Mouse (Mus musculus) 3134 (cell line): Measurements from ENCODE around the gene Olfr1162.
"Not testable (repeated sequence)": the region's sequence is repeated elsewhere in the genome, so short reads cannot be mapped to it uniquely, and the experiment has no call there.

Experiments used
- DNase-seq: peaks from one replicate; pipeline ENCODE4 v3.0.0-alpha.2; 2011; ENCODE audit warnings: low spot score; ENCODE audit not compliant: insufficient read length; ENCODE audit errors: extremely low read depth

The Olfr1162 gene

GRCm38 (mm10) chr2:88051029-88051428 lies at the start of gene Olfr1162:
Olfr1162 (minus strand) TSS chr2:88051129.
- DNase-seq = no peak

DNA sequence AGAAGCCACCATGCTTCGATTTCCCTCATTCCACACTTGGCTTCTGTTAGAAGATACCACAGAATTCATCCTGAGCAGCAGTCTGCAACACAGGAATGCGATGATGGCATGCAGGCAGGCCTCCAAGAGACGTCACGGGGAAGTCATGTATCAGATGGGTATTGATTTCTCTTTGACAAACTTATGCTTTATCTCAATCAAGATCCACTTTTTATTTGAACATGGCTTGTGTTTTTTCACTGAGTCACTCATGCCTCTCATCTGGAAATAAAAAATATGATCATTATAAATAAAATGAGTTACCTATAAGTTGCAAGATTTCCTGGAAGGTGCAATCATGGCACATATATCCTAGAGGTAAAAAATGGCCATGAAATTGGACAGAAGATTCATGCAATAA lies 42.9 kb upstream of the Olfr1162 start, which contains the start of gene Olfr1164:
Gene Olfr1164, minus strand, starts transcription at position 101 of the 400 bp plus-strand sequence.
- no peak for DNase-seq

DNA sequence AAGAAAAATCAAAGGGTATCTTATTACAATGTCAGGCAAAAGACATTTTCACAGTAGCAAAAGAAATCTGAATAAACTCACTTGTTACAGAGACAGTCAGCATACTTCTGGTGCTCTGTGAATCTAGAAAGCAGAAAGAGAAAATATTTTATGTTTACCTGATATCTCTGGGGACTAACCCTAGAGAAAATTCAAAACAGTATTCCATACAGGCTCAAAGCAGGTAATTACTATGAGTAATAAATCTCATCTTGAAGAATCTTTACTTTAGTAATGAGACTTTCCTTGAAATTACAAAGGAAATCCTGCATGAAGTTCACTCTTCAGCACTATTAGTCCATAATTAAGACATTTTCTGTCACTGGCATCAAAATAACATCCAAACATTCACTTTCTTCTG lies 20.8 kb upstream of the Olfr1162 start, which contains the start of gene Olfr1163:
Gene Olfr1163, minus strand, starts transcription at position 101 of the 400 bp plus-strand sequence.
- no peak for DNase-seq

DNA sequence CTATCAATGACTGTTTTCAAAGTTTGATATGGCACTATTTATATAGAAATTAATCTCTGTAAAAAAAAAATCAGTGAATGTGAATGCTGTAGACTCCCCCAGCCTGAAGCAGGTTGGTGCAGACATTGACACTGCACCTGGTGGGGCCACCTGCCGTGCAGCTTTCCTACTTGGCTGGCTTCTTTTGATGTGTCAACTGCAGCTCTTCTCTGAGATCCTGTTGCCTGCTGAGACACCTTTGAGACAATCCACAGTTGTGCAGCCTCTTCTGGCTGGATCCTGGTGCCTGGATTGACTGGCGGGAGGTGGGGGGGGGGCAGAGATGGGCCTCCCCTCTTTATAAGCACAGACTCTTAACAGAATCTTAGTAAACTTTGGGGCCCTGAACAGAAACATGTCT lies 12.7 kb upstream of the Olfr1162 start:
- no peak for DNase-seq

DNA sequence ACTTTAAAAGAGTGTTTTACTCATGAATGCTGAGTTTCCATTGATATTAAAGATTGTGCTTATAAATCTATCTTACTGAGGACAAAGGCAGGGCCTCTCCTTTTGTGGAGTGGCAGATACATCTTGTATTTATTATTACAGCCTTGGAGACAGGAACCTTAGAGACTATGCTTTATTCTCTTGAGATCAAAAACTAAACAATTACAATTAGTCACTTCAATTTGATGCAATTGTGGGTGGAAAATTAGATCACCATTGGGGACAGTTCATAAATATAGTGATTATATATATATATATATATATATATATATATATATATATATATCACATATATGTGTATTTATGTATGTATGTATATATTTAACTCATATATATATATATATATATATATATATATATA lies 13.3 kb downstream of the Olfr1162 start, which contains the start of gene Olfr73:
Gene Olfr73, minus strand, starts transcription at position 101 of the 400 bp plus-strand sequence.
- no peak for DNase-seq

DNA sequence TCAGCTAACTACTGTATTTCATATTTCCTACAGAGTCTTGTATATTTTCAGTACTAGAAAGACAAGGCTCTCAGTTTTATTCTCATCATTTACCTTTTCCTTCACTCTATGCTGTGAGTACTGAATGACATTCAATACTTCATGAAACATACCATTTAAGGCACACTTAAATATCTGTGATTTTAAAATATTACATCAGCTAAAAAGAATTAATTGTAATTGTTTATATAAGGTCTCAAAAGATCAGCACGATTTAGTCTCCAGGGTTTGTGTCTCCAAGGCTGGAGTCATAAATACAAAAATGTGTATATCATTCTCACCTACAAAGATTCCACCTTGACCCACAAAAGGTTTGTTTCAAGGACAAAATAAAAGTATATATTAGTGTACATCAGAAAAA lies 28.5 kb downstream of the Olfr1162 start, which contains the start of gene Olfr1161:
Gene Olfr1161, plus strand, starts transcription at position 301 of the 400 bp plus-strand sequence.
- DNase-seq = not testable (repeated sequence)

- no peak for DNase-seq
Measured at GRCm38 (mm10) chr2:88007515-88008318, 43.2 kb downstream of the Olfr1162 start, which contains the start of gene Olfr1160. Olfr1160 (minus strand) TSS chr2:88008268.
